Mouse (Mus musculus): ENCODE measurements around the gene Rpl18.

The Rpl18 gene

GRCm38 (mm10) chr7:45715090-45715708 lies at the start of gene Rpl18:
TSS of gene Rpl18 (plus strand) at chr7:45715457.
- peak; percentile 95 to 96 for DNase-seq

- no peak for DNase-seq
These were observed 49.1 kb upstream of the Rpl18 start, which contains the start of gene Fut2 for GRCm38 (mm10) chr7:45666161-45666560. TSS of gene Fut2 (minus strand) at chr7:45666394.

DNA sequence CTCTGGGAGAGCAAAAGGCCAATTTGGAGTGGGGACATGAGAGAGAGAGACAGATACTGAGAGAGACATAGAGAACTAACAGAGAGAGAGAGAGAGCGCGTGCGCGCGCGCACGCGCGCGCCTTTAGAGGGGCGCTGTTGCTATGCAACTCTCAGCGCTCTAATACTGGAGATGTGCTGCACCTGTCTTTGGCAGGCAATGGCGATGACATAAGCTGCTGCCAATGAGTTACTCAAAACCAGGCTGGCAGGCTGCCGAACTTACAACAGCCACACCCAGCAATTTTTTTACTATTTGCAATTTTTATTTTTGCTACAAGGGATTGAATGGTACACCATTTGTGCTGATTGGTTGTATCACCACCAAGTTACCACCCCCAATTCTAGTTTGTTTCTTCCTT lies 47.5 kb upstream of the Rpl18 start:
- DNase-seq = no peak

- DNase-seq = no peak
These were observed 46.3 kb upstream of the Rpl18 start for GRCm38 (mm10) chr7:45668921-45669320.

DNA sequence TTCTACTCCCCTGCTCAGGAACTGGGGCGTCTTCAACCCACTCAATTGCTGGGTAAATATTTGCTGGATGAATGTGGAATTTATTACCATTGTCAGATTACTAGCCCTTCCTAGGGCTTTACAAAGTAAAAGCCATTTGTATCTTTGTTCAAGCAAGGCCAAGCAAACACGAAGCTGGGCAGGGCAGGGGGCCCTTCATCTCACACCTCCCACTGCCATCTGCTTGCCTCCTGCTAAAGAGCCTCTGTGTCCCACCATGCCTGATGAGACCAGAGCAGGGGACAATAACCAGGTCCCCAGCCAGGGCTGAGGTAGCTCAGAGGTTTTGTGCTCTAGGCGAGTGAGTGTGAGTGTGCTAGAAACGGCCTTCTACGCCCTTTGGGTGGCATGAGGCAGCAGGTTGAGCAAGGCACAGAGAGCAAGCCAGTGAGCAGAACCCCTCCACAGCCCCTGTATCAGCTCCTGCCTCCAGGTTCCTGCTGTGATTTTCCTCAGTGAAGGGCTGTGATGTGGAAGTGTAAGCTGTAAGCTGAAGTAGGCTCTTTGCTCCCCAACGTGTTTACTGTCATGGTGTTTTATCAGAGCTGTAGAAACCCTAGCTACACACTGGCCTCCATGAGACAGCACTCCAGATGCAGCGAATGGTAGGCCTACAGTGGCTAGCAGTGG lies 37.5 kb upstream of the Rpl18 start:
- DNase-seq = no peak

- no peak for DNase-seq
These were observed 36.7 kb upstream of the Rpl18 start for GRCm38 (mm10) chr7:45678513-45678912.

DNA sequence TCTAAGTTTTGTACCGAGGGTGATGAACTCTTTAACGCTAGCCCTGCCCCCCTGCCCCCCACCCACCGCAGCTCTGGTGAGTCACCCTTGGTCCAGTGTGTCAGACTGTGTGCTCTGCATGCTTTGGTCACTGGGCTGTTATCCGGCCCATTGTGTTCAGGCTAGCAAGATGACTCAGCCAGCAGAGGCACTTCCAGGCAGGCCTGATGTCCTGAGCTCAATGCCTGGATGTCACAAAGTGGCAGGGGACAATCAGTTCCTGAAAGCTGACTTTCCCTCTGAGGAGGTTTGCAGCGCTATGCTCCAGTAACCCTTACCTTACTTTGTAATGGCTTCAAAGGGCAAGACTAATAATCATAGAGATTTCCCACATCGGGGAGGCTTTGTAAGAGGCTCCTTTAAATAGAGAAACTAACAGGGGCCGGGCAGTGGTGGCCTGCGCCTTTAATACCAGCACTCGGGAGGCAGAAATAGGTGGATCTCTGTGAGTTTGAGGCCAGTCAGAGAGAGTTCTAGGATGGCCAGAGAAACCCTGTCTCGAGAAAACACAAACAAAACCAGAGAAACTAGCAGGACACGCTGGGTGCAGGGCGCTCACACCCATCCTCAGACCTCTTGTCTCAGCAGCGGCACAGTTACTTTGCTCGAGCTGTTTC lies 35.2 kb upstream of the Rpl18 start:
- no peak for DNase-seq

DNA sequence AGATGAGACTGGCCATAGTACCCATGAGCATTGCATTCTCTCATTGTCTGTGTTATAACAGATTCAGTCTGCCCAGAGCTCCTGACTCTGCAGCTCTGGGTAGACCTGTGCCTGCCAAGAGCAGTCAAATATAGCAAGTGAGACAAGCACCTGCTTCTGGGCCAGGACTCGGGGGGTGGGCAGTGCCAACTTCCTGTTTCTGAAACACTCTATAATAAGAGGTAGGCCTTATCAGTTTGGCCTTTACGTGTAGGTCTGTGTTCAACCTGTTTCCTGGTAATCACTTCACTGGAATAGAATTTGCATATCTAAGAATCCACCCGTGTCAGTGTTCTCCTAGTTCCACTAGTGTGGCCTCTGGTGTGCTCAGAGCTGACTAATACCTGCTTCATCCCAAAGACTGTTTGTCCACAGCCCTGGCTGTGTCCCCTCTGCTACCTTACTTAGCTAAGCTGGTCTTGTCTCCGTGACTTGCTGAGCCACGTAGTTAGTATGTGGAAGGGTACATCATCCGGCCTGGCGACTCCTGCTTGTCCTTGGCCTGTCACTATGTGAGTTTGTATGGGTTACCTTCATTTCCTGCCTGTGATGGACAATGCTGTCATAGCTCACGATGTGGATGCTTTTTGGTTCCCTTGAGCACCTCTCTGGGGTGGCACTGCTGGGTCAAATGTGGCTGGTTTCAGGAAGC lies 34.1 kb upstream of the Rpl18 start:
- peak; percentile 73 to 82 for DNase-seq

DNA sequence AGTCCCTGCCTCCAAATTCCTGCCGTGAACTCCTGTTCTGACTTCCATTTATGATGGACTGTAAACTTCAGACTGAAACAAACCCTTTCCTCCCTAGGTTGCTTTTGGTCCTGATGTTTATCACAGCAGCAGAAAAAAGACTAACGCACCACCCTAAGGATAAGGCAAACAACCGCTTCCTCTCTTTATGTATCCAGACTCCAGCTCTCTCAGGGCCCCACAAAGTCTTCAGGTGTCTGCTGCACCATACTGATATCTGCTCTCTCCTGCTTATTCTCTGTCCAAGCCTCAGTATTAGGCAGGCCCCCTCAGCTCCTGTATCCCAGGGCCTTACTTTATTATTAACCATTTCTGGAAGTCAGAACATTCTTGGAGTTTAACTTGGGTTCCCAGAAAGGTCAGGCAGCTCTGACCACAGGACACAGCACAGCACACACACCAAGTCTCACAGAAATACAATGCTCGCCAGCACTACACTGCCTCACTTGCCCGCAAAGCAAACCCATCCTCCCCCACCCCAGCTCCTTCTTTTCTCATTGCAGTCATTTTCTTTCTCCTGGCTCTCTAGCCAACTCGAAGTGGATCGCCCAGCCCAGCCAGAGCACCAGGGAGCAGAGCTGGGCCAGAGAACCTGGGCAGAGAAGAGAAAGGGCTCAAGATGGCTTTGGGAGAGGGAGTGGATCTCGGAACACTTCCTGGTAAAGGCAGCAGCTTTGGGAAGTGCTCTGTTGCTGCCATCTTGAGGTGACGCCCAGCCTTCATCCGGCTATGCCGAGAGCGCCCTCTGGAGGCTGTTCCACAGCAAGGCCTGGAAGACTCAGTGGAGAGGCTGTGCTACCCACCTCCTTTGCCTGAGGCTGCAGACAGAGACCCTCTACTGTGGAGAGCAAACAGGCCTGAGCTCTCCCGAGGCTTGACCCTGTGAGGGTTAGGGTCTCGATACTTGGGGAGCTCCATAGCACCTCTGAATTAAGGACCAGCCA lies 32.8 kb upstream of the Rpl18 start:
- DNase-seq = peak; percentile 85 to 86

DNA sequence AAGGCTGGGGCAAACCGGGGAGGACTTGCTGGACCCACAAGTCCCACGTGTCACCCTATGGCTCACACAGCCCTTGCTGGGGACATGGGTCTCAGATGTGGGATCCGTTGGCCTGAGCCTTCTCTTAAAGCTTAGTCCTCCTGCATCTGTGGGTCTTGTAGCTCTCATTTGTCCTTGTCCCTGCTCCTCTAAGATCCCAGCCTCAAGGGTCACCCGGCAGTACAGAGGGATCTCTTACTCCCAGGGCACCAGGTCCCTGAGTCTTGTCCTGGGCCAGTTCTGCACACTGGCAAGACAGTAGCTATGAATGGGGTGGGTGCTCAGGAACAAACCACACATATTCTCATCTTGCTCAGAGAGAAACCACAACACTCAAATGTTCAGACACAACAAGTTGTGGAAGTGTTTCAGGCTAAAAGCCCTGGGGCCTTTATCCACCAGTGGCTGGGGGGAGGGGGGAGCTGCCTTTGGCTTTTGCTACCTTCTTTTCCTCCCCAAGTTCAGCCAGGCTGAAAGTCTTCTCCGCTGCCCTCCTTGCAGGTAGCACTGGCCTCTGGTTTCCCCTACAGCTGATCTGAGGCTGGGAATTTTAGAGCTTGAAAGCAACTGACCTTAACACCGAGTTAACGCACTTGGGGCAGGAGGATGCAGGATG lies 31.7 kb upstream of the Rpl18 start, which contains the start of gene Ntn5:
Ntn5 (plus strand) TSS at position 627 of the 655 bp plus-strand sequence.
- DNase-seq = no peak

DNA sequence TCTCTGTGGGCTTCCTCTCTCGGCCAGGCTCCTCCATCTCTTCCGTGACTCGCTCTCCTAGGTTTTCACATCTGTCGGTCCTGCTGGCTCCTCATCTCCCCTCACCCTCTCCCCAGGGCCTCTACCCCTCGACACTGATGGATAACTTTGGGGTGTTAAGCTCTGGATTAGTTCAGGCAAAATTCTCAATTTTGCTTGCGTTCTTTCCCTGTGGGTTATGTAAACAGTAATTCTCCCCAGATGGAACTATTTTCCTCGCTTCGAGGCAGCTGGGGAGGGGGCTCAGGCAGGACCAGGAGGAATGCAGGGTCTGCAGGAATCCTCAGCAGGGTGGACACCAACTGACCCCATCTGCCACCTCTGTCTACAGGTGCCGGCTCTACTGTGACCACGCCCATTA lies 29.4 kb upstream of the Rpl18 start:
- DNase-seq = no peak

- no peak for DNase-seq
These were observed 28.4 kb upstream of the Rpl18 start for GRCm38 (mm10) chr7:45686841-45687240.

- no peak for DNase-seq
These were observed 26.2 kb upstream of the Rpl18 start for GRCm38 (mm10) chr7:45689099-45689498.

GRCm38 (mm10) chr7:45689800-45690199 lies 25.5 kb upstream of the Rpl18 start:
- DNase-seq = no peak

DNA sequence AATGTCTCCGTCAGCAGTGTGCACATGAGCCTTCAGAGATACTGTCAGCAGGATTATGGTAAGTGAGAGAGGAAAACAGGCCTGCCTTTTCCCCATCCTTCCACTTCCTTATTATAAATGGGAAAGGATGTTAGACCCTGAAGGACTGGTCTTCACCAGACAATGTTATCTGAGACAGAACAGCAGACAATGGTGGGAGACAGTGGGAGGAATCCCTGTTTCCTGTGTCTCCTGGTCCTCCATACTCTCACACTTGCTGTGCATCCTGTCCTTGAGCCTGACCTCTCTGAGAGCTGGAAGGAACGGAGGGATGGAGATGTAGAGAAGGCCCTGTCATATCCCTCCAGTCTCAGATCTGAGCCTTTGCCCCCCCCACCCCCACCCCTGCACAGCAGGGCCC lies 22.9 kb upstream of the Rpl18 start:
- DNase-seq = no peak

DNA sequence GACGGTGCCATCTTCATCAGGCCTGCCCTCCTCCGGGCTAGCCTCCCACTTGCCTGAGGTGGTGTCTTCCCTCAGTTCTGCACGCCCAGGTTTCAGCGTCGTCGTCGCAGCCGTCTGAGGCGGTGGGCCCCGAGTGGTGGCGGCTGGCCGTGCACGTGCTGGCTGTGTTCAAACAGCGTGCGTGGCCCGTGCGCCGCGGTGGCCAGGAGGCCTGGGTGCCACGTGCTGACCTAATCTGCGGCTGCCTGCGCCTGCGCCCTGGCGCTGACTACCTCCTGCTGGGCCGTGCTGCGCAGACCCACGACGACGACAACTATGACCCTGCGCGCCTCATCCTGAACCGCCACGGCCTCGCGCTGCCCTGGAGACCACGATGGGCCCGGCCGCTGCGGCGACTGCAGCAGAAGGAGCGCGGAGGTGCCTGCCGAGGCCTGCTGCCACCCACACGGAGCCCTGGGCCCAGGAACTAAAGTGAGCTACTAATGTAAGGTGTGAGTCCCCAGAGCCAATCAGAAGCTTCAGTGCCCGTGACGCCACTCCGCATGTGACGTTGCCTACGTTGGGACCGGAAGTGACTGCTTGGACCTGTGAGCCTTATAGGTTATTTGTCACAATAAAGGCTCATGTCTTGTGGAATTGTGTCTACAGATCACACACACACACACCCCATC lies 21.2 kb upstream of the Rpl18 start, which contains the start of gene Sec1:
Sec1 (minus strand) TSS at position 482 of the 671 bp plus-strand sequence.
- DNase-seq = no peak

DNA sequence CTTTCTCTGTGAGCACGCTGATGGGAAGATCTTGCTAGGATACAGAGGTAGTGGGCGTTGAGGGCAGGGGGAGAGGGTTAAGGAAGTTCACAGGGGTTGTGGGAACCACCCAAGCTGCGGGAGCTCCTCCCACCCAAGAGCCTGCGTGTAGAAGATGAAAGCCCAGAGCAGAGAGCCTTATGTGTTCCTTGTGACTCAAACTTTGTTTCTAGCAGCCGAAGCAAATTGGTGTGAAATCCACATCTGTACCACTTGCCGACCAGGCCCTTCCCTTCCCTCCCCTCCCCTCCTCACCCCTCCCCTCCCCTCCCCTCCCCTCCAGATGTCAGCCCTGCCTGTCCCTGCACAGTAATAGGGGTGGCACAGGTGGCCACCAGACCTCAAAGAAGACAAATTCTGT lies 20.2 kb upstream of the Rpl18 start:
- no peak for DNase-seq

GRCm38 (mm10) chr7:45697894-45698293 lies 17.4 kb upstream of the Rpl18 start:
- DNase-seq = no peak

DNA sequence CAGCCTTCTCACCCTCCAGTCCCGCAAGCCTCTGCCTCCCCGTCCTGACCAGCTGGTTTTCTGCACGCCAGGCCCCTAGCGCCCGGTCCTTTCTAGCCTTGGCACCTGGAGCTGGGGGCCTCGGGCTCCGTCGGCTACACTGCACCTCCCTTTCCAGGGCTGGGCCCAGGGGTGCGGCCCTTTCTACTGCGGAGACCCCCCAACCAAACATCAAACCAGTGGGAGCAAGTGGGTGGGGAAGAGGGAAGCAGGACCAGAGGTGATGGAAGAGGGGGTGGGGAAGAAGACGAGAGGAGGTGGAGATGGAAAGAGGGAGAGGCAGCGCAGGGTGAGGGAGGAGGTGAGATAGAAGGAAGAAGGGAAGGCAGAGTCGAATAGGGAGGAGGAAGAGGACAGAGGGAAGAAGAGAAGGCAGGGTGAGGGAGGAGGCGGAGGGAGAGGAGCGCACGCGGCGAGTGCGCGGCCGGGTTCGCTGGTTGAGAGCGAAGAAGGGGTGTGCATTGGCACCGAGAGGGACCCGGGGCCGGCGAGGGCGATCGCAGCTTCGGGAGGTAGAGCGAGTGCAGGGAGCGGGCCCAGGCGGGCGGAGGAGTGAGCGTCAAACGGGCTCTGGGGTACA lies 15.6 kb upstream of the Rpl18 start, which contains the start of gene Car11:
Car11 (plus strand) TSS at position 321 of the 619 bp plus-strand sequence.
- DNase-seq = no peak

DNA sequence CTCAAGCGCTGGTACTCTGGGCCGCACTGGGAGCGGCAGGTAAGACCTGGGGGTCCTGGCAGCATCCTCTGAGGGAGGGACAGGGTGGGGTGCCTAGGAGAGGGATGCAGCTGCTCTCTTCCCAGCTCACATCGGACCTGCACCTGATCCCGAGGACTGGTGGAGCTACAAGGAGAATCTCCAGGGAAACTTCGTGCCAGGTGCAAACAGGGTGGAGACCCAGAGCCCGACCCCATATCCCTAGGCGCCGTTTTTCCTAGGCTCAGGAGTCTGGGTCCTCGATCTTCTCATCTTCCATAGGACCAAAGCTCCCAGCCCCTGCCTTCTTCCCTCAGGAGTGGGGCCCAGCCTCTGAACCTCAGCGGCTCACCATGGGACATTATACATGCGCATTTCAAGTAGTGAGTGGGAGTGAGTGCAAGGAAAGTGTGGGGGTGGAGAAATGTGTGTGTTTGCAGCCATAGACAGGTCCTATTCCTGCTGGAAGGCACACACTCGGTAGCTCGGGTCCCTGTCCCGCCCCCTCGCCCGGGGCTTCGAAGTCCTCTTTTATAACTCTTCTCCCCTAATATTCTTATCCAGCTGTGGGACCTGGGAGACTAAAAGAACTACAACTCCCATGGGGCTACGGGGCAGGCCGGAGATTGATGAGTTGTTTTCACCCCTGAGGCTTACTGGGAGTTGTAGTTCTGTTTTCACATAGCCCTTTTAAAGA lies 14.8 kb upstream of the Rpl18 start:
- DNase-seq = peak; percentile 78 to 79

Measured in B cell, adult 2 months (primary cell).